Mouse (Mus musculus): ENCODE results near the gene Eif4enif1.
"Not testable (repeated sequence)": the region's sequence is repeated elsewhere in the genome, so short reads cannot be mapped to it uniquely, and the experiment has no call there.

GRCm38 (mm10) chr11:3167129-3167528 lies 35.1 kb upstream of the Eif4enif1 start:
- not testable (repeated sequence) for TF ChIP-seq USF1 (IDR thresholded peaks at IDR 0.05; ENCODE audit: low read depth, low read length); MAFK (IDR thresholded peaks at IDR 0.05; ENCODE audit: borderline replicate concordance, low read depth, low read length); SIN3A (IDR thresholded peaks at IDR 0.05; ENCODE audit: low read length); CTCF (IDR thresholded peaks at IDR 0.05 in 2 of 3, conservative IDR thresholded peaks at IDR 0.05 in 1 of 3; ENCODE audit: control insufficient read depth in 1 of 3, insufficient read depth in 1 of 3, low read depth in 2 of 3, low read length in 3 of 3, poor library complexity in 1 of 3, severe bottlenecking in 1 of 3); E2F4 (IDR thresholded peaks at IDR 0.05; ENCODE audit: borderline replicate concordance, low read depth, low read length); MAX (IDR thresholded peaks at IDR 0.05; ENCODE audit: low read length); ZNF384 (IDR thresholded peaks at IDR 0.05; ENCODE audit: low read depth, low read length)
